Mouse (Mus musculus): ENCODE data around the gene Mindy4b-ps.

- TF ChIP-seq POLR2A (IDR thresholded peaks at IDR 0.05; ENCODE audit: borderline replicate concordance, extremely low read depth, low read depth, low read length) (no peak), CTCF (IDR thresholded peaks at IDR 0.05; ENCODE audit: insufficient read depth, low read length) (no peak)
Measured at GRCm38 (mm10) chr3:58865690-58866089, 43.6 kb upstream of the Mindy4b-ps start.

All from lung, adult 2 months (tissue).